Mouse (Mus musculus) neural tube, embryonic 14.5 days (tissue): ENCODE measurements around the gene Fzr1. TPM values are rescaled to one million over a fixed set of nuclear protein-coding genes. Genes with fewer than 3 reads are reported as not detected.

Source experiments
- ATAC-seq: fragments of 200-750 bp; cut with Nextera tagmentation; 2 replicates; pipeline ENCODE4 v1.8.0; 2017; ENCODE audit warnings: low read depth, mild to moderate bottlenecking, moderate TSS enrichment, moderate library complexity
- H3K27ac ChIP-seq: fragments of 300-500 bp; sonication (generic); 2 replicates; pipeline ENCODE4 v1.5.1; 2014; ENCODE audit warnings: low read depth, mild to moderate bottlenecking, control low read depth, low read length, moderate library complexity, mixed read lengths
- H3K27me3 ChIP-seq: fragments of 300-500 bp; sonication (generic); 2 replicates; pipeline ENCODE4 v1.6.1; 2014; ENCODE audit warnings: low read length; ENCODE audit not compliant: control insufficient read depth, insufficient read depth
- H3K36me3 ChIP-seq: fragments of 300-500 bp; sonication (generic); 2 replicates; pipeline ENCODE4 v1.6.1; 2014; ENCODE audit warnings: low read length, mixed read lengths; ENCODE audit not compliant: control insufficient read depth, insufficient read depth
- H3K4me1 ChIP-seq: fragments of 300-500 bp; sonication (generic); 2 replicates; pipeline ENCODE4 v1.6.1; 2014; ENCODE audit warnings: low read length; ENCODE audit not compliant: control insufficient read depth, insufficient read depth
- H3K4me2 ChIP-seq: fragments of 300-500 bp; sonication (generic); 2 replicates; pipeline ENCODE4 v1.6.1; 2014; ENCODE audit warnings: mild to moderate bottlenecking, low read depth, low read length, control low read depth
- H3K4me3 ChIP-seq: fragments of 300-500 bp; sonication (generic); 2 replicates; pipeline ENCODE4 v1.5.1; 2014; ENCODE audit warnings: low read depth, low read length, control low read depth, mixed read lengths
- H3K9ac ChIP-seq: fragments of 300-500 bp; sonication (generic); replicated peaks from 2 replicates; pipeline ENCODE4 v1.6.1; 2014; ENCODE audit warnings: low read depth, mild to moderate bottlenecking, control low read depth, low read length, mixed read lengths
- H3K9me3 ChIP-seq: fragments of 300-500 bp; sonication (generic); 2 replicates; pipeline ENCODE4 v1.6.1; 2016; ENCODE audit warnings: low read length; ENCODE audit not compliant: control insufficient read depth
- WGBS: fragments of 180-500 bp; shearing (Covaris S2); extraction: QIAGEN DNeasy Blood & Tissue Kit; methylation state at CpG from one replicate; pipeline ENCODE4 v1.1.7; 2014; 5-methylcytosine and 5-hydroxymethylcytosine counted together
- polyA plus RNA-seq: library from polyadenylated mRNA; unstranded; fragments of >200 nt; fragmentation: Nextera tagmentation; extraction: Ambion mirVana; gene quantifications from 2 replicates; pipeline ENCODE4 v1.2.1, GENCODE M21; 2014

Fzr1 gene
- polyA plus RNA-seq, 1 experiment from 2014 or later: 125 TPM

- WGBS: 67% methylated on average over 4 of the region's 4 CpGs
- Histone ChIP-seq H3K4me1 (peaks cover 26% of the 10 kb centered on the region), H3K36me3 (peaks cover 4% of the 10 kb centered on the region; the same call in 1 of the 2 replicates), H3K9me3 (no peaks in the 10 kb centered on the region), H3K27me3 (peaks cover 3% of the 10 kb centered on the region; the same call in 1 of the 2 replicates), H3K4me2 (0 out of 2 replicates have a peak overlapping the region, but pooled peaks have one; percentile 20), H3K4me3 (no peak overlapping the region), H3K27ac (no peak overlapping the region), H3K9ac (no peak overlapping the region)
- no peak for ATAC-seq
These were observed 45.3 kb upstream of the Fzr1 start for GRCm38 (mm10) chr10:81423476-81424245.

GRCm38 (mm10) chr10:81422661-81423217 lies 44.4 kb upstream of the Fzr1 start:
- no peaks in the 10 kb centered on the region for H3K9me3 ChIP-seq
- H3K4me2 ChIP-seq: no peak overlapping the region
- H3K36me3 ChIP-seq: peaks cover 4% of the 10 kb centered on the region; the same call in 1 of the 2 replicates
- H3K4me3 ChIP-seq: no peak overlapping the region
- H3K27ac ChIP-seq: no peak overlapping the region
- no peak overlapping the region for H3K9ac ChIP-seq
- H3K4me1 ChIP-seq: peaks cover 30% of the 10 kb centered on the region
- peaks cover 3% of the 10 kb centered on the region; the same call in 1 of the 2 replicates for H3K27me3 ChIP-seq
- WGBS: 83% methylated on average over 3 of the region's 3 CpGs
- ATAC-seq: no peak

GRCm38 (mm10) chr10:81422191-81422590 lies 43.9 kb upstream of the Fzr1 start:
- Histone ChIP-seq H3K4me2 (no peak overlapping the region), H3K4me3 (no peak overlapping the region), H3K27me3 (peaks cover under 1% of the 10 kb centered on the region; the same call in 1 of the 2 replicates), H3K36me3 (peaks cover 4% of the 10 kb centered on the region; the same call in 1 of the 2 replicates), H3K27ac (no peak overlapping the region), H3K9ac (no peak overlapping the region), H3K9me3 (no peaks in the 10 kb centered on the region), H3K4me1 (peaks cover 28% of the 10 kb centered on the region)
- no peak for ATAC-seq
- WGBS: 88% methylated on average over 6 of the region's 6 CpGs

GRCm38 (mm10) chr10:81421797-81422100 lies 43.4 kb upstream of the Fzr1 start:
- H3K27ac ChIP-seq: no peak overlapping the region
- peaks cover 28% of the 10 kb centered on the region for H3K4me1 ChIP-seq
- H3K9me3 ChIP-seq: no peaks in the 10 kb centered on the region
- 80% methylated on average over 5 of the region's 5 CpGs for WGBS
- no peak overlapping the region for H3K4me3 ChIP-seq
- H3K27me3 ChIP-seq: no peaks in the 10 kb centered on the region
- H3K36me3 ChIP-seq: peaks cover 4% of the 10 kb centered on the region; the same call in 1 of the 2 replicates
- no peak for ATAC-seq
- no peak overlapping the region for H3K4me2 ChIP-seq
- H3K9ac ChIP-seq: no peak overlapping the region

GRCm38 (mm10) chr10:81421041-81421796 lies 42.9 kb upstream of the Fzr1 start:
- Histone ChIP-seq H3K4me3 (no peak overlapping the region), H3K36me3 (peaks cover 4% of the 10 kb centered on the region; the same call in 1 of the 2 replicates), H3K9ac (no peak overlapping the region), H3K4me2 (no peak overlapping the region), H3K4me1 (peaks cover 24% of the 10 kb centered on the region), H3K27ac (no peak overlapping the region), H3K27me3 (no peaks in the 10 kb centered on the region), H3K9me3 (no peaks in the 10 kb centered on the region)
- WGBS: 82% methylated on average over 4 of the region's 4 CpGs
- no peak for ATAC-seq

- no peak overlapping the region for H3K4me2 ChIP-seq
- no peak overlapping the region for H3K9ac ChIP-seq
- H3K9me3 ChIP-seq: no peaks in the 10 kb centered on the region
- no peaks in the 10 kb centered on the region for H3K27me3 ChIP-seq
- WGBS: 83% methylated on average over 40 of the region's 40 CpGs
- H3K4me1 ChIP-seq: peaks cover 20% of the 10 kb centered on the region
- peaks cover 4% of the 10 kb centered on the region; the same call in 1 of the 2 replicates for H3K36me3 ChIP-seq
- no peak overlapping the region for H3K4me3 ChIP-seq
- no peak overlapping the region for H3K27ac ChIP-seq
- ATAC-seq: no peak
These were observed 42.0 kb upstream of the Fzr1 start for GRCm38 (mm10) chr10:81420191-81420767.

DNA sequence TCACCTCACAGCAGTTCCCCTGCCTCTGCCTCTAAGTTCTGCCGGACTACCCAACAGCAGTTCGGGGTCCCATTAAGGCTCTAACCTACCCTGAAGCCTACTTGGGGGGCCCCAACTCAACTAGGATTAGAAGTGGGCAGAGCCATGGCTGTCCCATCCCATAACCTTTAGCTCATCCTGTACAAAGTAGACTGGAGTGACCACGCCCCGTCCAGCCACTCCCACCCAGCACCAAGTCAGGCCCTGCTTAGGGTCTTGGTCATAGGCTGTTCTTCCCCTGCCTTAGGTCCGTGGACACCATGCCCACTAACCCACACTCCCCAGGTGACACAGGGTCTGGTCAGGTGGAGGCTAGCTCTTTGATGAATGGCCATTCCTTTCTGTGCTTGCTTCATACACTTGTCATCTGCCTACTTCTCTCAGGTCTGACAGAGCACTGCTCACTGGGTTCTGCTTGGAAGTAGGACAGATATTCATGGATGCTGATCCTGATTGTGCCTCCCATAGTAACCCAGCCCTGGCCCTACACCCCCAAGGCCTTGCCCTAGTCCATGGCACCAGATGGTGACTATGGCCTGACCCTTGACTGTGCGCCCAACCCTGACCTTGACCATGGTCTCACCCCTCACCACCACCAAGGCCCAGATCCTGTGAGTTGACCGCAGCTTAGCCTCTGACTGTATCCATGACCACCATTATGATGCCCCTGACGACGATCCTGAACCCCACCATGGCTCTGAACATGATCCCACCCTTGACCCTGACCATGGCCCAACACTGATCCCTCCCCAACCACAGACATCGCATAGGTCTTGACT lies 41.0 kb upstream of the Fzr1 start:
- Histone ChIP-seq H3K36me3 (peaks cover 4% of the 10 kb centered on the region; the same call in 1 of the 2 replicates), H3K4me3 (no peak overlapping the region), H3K4me1 (peaks cover 21% of the 10 kb centered on the region; the same call in 1 of the 2 replicates), H3K27me3 (no peaks in the 10 kb centered on the region), H3K9me3 (no peaks in the 10 kb centered on the region), H3K4me2 (no peak overlapping the region), H3K9ac (no peak overlapping the region), H3K27ac (no peak overlapping the region)
- no peak for ATAC-seq
- WGBS: 91% methylated on average over 10 of the region's 10 CpGs
